Mouse (Mus musculus) embryonic fibroblast, embryonic 13.5 days (primary cell): ENCODE measurements around the gene Dync1li1.

ENCODE experiments used
- CTCF ChIP-seq: IDR thresholded peaks from 2 replicates; pipeline ENCODE4 v1.5.1; 2011; ENCODE audit warnings: mild to moderate bottlenecking, control low read depth, low read length, moderate library complexity, borderline replicate concordance; ENCODE audit not compliant: insufficient read depth
- POLR2A ChIP-seq: IDR thresholded peaks from 2 replicates; pipeline ENCODE4 v1.6.1; 2011; ENCODE audit warnings: low read depth, mild to moderate bottlenecking, control low read depth, low read length, moderate library complexity

GRCm38 (mm10) chr9:114660506-114660905 lies 28.1 kb upstream of the Dync1li1 start:
- TF ChIP-seq CTCF = no peak
- TF ChIP-seq POLR2A = no peak
